Mouse (Mus musculus) heart, embryonic 14.5 days (tissue): ENCODE data around the gene Kirrel2. TPM values are rescaled to one million over a fixed set of nuclear protein-coding genes. Genes with fewer than 3 reads are reported as not detected.

Source experiments
- ATAC-seq: fragments of 200-750 bp; cut with Nextera tagmentation; 2 replicates; pipeline ENCODE4 v1.8.0; 2017; ENCODE audit warnings: low read depth, moderate TSS enrichment; ENCODE audit not compliant: insufficient number of reproducible peaks, insufficient read depth, low FRiP score
- H3K27ac ChIP-seq, 2 experiments: fragments of 200-500 bp in 1 of 2; fragments of 300-500 bp in 1 of 2; sonication (generic) in 1 of 2; replicated peaks in 1 of 2; 2 replicates each; pipeline ENCODE4 v1.5.1; 2012 to 2014; ENCODE audit warnings: low read depth in 2 of 2, low read length in 2 of 2, control low read depth in 1 of 2, mild to moderate bottlenecking in 1 of 2, mixed read lengths in 1 of 2; ENCODE audit not compliant: control insufficient read depth in 1 of 2, insufficient read depth in 1 of 2
- H3K27me3 ChIP-seq: fragments of 300-500 bp; sonication (generic); 2 replicates; pipeline ENCODE4 v1.6.1; 2014; ENCODE audit warnings: mild to moderate bottlenecking, low read length, control low read depth; ENCODE audit not compliant: control insufficient read depth, insufficient read depth
- H3K36me3 ChIP-seq: fragments of 300-500 bp; sonication (generic); 2 replicates; pipeline ENCODE4 v1.6.1; 2014; ENCODE audit warnings: mild to moderate bottlenecking, control low read depth, low read length, mixed read lengths; ENCODE audit not compliant: control insufficient read depth, insufficient read depth
- H3K4me1 ChIP-seq, 2 experiments: fragments of 200-500 bp in 1 of 2; fragments of 300-500 bp in 1 of 2; sonication (generic) in 1 of 2; 2 replicates each; pipeline ENCODE4 v1.6.1; 2012 to 2014; ENCODE audit warnings: low read length in 2 of 2, control low read depth in 1 of 2, mixed read lengths in 1 of 2; ENCODE audit not compliant: control insufficient read depth in 2 of 2, insufficient read depth in 2 of 2
- H3K4me2 ChIP-seq: fragments of 300-500 bp; sonication (generic); 2 replicates; pipeline ENCODE4 v1.6.1; 2014; ENCODE audit warnings: mild to moderate bottlenecking, low read length
- H3K4me3 ChIP-seq, 2 experiments: fragments of 200-500 bp in 1 of 2; fragments of 300-500 bp in 1 of 2; sonication (generic) in 1 of 2; 2 replicates each; pipeline ENCODE4 v1.5.1; 2012 to 2014; ENCODE audit warnings: low read length in 2 of 2, mild to moderate bottlenecking in 2 of 2, control low read depth in 1 of 2, low read depth in 1 of 2, moderate library complexity in 1 of 2; ENCODE audit not compliant: control insufficient read depth in 1 of 2, insufficient read depth in 1 of 2
- H3K9ac ChIP-seq: fragments of 300-500 bp; sonication (generic); 2 replicates; pipeline ENCODE4 v1.6.1; 2014; ENCODE audit warnings: mild to moderate bottlenecking, low read length
- H3K9me3 ChIP-seq: fragments of 300-500 bp; sonication (generic); 2 replicates; pipeline ENCODE4 v1.6.1; 2016; ENCODE audit warnings: low read length, control low read depth; ENCODE audit not compliant: control insufficient read depth
- WGBS: fragments of 180-500 bp; shearing (Covaris S2); extraction: QIAGEN DNeasy Blood & Tissue Kit; methylation state at CpG from one replicate; pipeline ENCODE4 v1.1.7; 2014; 5-methylcytosine and 5-hydroxymethylcytosine counted together
- polyA plus RNA-seq: library from polyadenylated mRNA; unstranded; fragments of >200 nt; fragmentation: Nextera tagmentation; extraction: Ambion mirVana; gene quantifications from 2 replicates; pipeline ENCODE4 v1.2.1, GENCODE M21; 2014

Gene Kirrel2
- polyA plus RNA-seq, 1 experiment from 2014 or later: 0.26 TPM

- no peak overlapping the region; a peak in 1 of 4 replicates for H3K27ac ChIP-seq
- WGBS: under 1% methylated on average over 45 of the region's 45 CpGs
- ATAC-seq: peak; percentile 23; the same call in 1 of the 2 replicates
These were observed 35.5 kb downstream of the Kirrel2 start for GRCm38 (mm10) chr7:30421890-30422435.

GRCm38 (mm10) chr7:30421175-30421889 is 36.2 kb downstream of the Kirrel2 start, which contains the start of gene Nfkbid:
Gene Nfkbid, plus strand, starts transcription at chr7:30421732.
- H3K9ac ChIP-seq: peak within 1 kb of the TSS; percentile 67
- peak within 1 kb of the TSS; percentile 1 to 50; a peak in 3 of 4 replicates for H3K27ac ChIP-seq
- ATAC-seq: no peak
- 10% methylated on average over 31 of the region's 31 CpGs for WGBS
- H3K4me2 ChIP-seq: peak within 1 kb of the TSS; percentile 81
- peak within 1 kb of the TSS; percentile 48 to 53 for H3K4me3 ChIP-seq
- H3K36me3 ChIP-seq: peaks cover 9% of the 10 kb centered on the region
- peaks cover 8% of the 10 kb centered on the region for H3K9me3 ChIP-seq
- H3K4me1 ChIP-seq: peaks cover 0 to 13% of the 10 kb centered on the region in 2 experiments; a peak in 2 of 4 replicates
- peaks cover 10% of the 10 kb centered on the region for H3K27me3 ChIP-seq

More at GRCm38 (mm10) chr7:30421890-30422435, 35.5 kb downstream of the Kirrel2 start:
- Histone ChIP-seq H3K9me3 (peaks cover 8% of the 10 kb centered on the region), H3K4me2 (peak overlapping the region; percentile 81), H3K4me3 (peak overlapping the region; percentile 48 to 53), H3K27me3 (peaks cover 10% of the 10 kb centered on the region), H3K4me1 (peaks cover 0 to 13% of the 10 kb centered on the region in 2 experiments; a peak in 2 of 4 replicates), H3K9ac (peak overlapping the region; percentile 67), H3K36me3 (peaks cover 9% of the 10 kb centered on the region)

- Histone ChIP-seq H3K36me3 (peaks cover 3% of the 10 kb centered on the region), H3K4me3 (no peak overlapping the region), H3K9me3 (peaks cover 8% of the 10 kb centered on the region), H3K4me2 (no peak overlapping the region), H3K9ac (no peak overlapping the region), H3K27me3 (peaks cover 10% of the 10 kb centered on the region), H3K27ac (no peak overlapping the region), H3K4me1 (peaks cover 0 to 13% of the 10 kb centered on the region in 2 experiments; a peak in 2 of 4 replicates)
- ATAC-seq: no peak
- WGBS: 87% methylated on average over 3 of the region's 3 CpGs
These were observed 36.8 kb downstream of the Kirrel2 start for GRCm38 (mm10) chr7:30420673-30421072.

GRCm38 (mm10) chr7:30419561-30420499 is 37.7 kb downstream of the Kirrel2 start, which contains the start of gene Hcst:
Gene Hcst, minus strand, starts transcription at chr7:30419854.
- Histone ChIP-seq H3K27ac (no peak within 1 kb of the TSS), H3K4me2 (no peak within 1 kb of the TSS), H3K4me1 (peaks cover 0 to 13% of the 10 kb centered on the region in 2 experiments; a peak in 2 of 4 replicates), H3K9ac (no peak within 1 kb of the TSS), H3K9me3 (peaks cover 8% of the 10 kb centered on the region), H3K4me3 (no peak within 1 kb of the TSS), H3K36me3 (no peaks in the 10 kb centered on the region), H3K27me3 (peaks cover 10% of the 10 kb centered on the region)
- 58% methylated on average over 10 of the region's 10 CpGs for WGBS
- no peak for ATAC-seq

- no peak overlapping the region for H3K27ac ChIP-seq
- no peak overlapping the region for H3K4me3 ChIP-seq
- no peak overlapping the region for H3K9ac ChIP-seq
- H3K4me1 ChIP-seq: peaks cover 0 to 11% of the 10 kb centered on the region in 2 experiments; a peak in 2 of 4 replicates
- H3K4me2 ChIP-seq: no peak overlapping the region
- H3K27me3 ChIP-seq: peaks cover 2% of the 10 kb centered on the region
- ATAC-seq: no peak
- no peaks in the 10 kb centered on the region for H3K36me3 ChIP-seq
- H3K9me3 ChIP-seq: peaks cover 8% of the 10 kb centered on the region
- 68% methylated on average over 9 of the region's 9 CpGs for WGBS
These were observed 39.6 kb downstream of the Kirrel2 start for GRCm38 (mm10) chr7:30417856-30418255.

- H3K4me2 ChIP-seq: no peak within 1 kb of the TSS
- H3K4me3 ChIP-seq: no peak within 1 kb of the TSS
- no peak within 1 kb of the TSS for H3K9ac ChIP-seq
- H3K9me3 ChIP-seq: no peaks in the 10 kb centered on the region
- 47% methylated on average over 5 of the region's 5 CpGs for WGBS
- H3K27me3 ChIP-seq: no peaks in the 10 kb centered on the region
- no peaks in the 10 kb centered on the region for H3K36me3 ChIP-seq
- no peak for ATAC-seq
- no peak within 1 kb of the TSS for H3K27ac ChIP-seq
- no peaks in the 10 kb centered on the region for H3K4me1 ChIP-seq
These were observed 43.9 kb downstream of the Kirrel2 start, which contains the start of gene Tyrobp for GRCm38 (mm10) chr7:30413596-30413995. Gene Tyrobp, plus strand, starts transcription at chr7:30413760.

GRCm38 (mm10) chr7:30412735-30413147 is 44.7 kb downstream of the Kirrel2 start:
- Histone ChIP-seq H3K9me3 (no peaks in the 10 kb centered on the region), H3K4me2 (no peak overlapping the region), H3K9ac (no peak overlapping the region), H3K27ac (no peak overlapping the region), H3K4me3 (no peak overlapping the region), H3K36me3 (no peaks in the 10 kb centered on the region), H3K27me3 (no peaks in the 10 kb centered on the region), H3K4me1 (no peaks in the 10 kb centered on the region)
- 33% methylated on average over 4 of the region's 4 CpGs for WGBS
- no peak for ATAC-seq
